Mouse (Mus musculus) heart, adult 18-20 months (tissue): Measurements from ENCODE around the gene Zc3h12c. TPM values are rescaled to one million over a fixed set of nuclear protein-coding genes. Genes with fewer than 3 reads are reported as not detected.

ENCODE experiments used
- DNase-seq, 2 experiments: peaks; one replicate each; pipeline ENCODE4 v3.0.0; 2021 to 2022; ENCODE audit warnings: mixed read lengths in 1 of 2
- long read RNA-seq, 2 experiments: library from polyadenylated mRNA; stranded (forward); transcript quantifications; one replicate each; pipeline ENCODE4 v2.0.0; 2021
- total RNA-seq, 2 experiments: library from RNA; stranded (reverse); gene quantifications; 2 replicates each; pipeline ENCODE4 v1.2.3; 2021

The Zc3h12c gene
- total RNA-seq, result 1 to 10 TPM; 7.7 to 8.4 TPM
- long read RNA-seq, experiment 1, result 0 reads
- long read RNA-seq, experiment 2, result 0 reads

- peak; percentile 76 to 79 for DNase-seq
Observed at GRCm38 (mm10) chr9:52167863-52168685, at the start of gene Zc3h12c. Gene Zc3h12c, minus strand, starts transcription at chr9:52168572.

GRCm38 (mm10) chr9:52217636-52218035 lies 49.3 kb upstream of the Zc3h12c start:
- no peak for DNase-seq

GRCm38 (mm10) chr9:52215291-52215690 lies 46.9 kb upstream of the Zc3h12c start:
- no peak for DNase-seq

- DNase-seq, result no peak
Observed at GRCm38 (mm10) chr9:52212416-52212815, 44.0 kb upstream of the Zc3h12c start.

GRCm38 (mm10) chr9:52208510-52209030 lies 40.2 kb upstream of the Zc3h12c start:
- no peak for DNase-seq

- no peak for DNase-seq
Observed at GRCm38 (mm10) chr9:52203189-52203588, 34.8 kb upstream of the Zc3h12c start.

- no peak for DNase-seq
Observed at GRCm38 (mm10) chr9:52200271-52200670, 31.9 kb upstream of the Zc3h12c start.

GRCm38 (mm10) chr9:52195853-52196252 lies 27.5 kb upstream of the Zc3h12c start:
- DNase-seq, result no peak

- no peak for DNase-seq
Observed at GRCm38 (mm10) chr9:52193851-52194250, 25.5 kb upstream of the Zc3h12c start.

- no peak for DNase-seq
Observed at GRCm38 (mm10) chr9:52190907-52191306, 22.5 kb upstream of the Zc3h12c start.

GRCm38 (mm10) chr9:52188106-52188505 lies 19.7 kb upstream of the Zc3h12c start:
- DNase-seq, result no peak

GRCm38 (mm10) chr9:52186296-52186941 lies 18.0 kb upstream of the Zc3h12c start:
- no peak for DNase-seq

- no peak for DNase-seq
Observed at GRCm38 (mm10) chr9:52181419-52181818, 13.0 kb upstream of the Zc3h12c start.

- DNase-seq, result no peak
Observed at GRCm38 (mm10) chr9:52180851-52181250, 12.5 kb upstream of the Zc3h12c start.

- no peak for DNase-seq
Observed at GRCm38 (mm10) chr9:52175257-52175859, 7.0 kb upstream of the Zc3h12c start.

GRCm38 (mm10) chr9:52174671-52175111 lies 6.3 kb upstream of the Zc3h12c start:
- no peak for DNase-seq

- no peak for DNase-seq
Observed at GRCm38 (mm10) chr9:52173937-52174336, 5.6 kb upstream of the Zc3h12c start.

GRCm38 (mm10) chr9:52172550-52172949 lies 4.2 kb upstream of the Zc3h12c start:
- DNase-seq, result peak; percentile 18 to 19

GRCm38 (mm10) chr9:52170671-52171070 lies 2.3 kb upstream of the Zc3h12c start:
- no peak for DNase-seq

GRCm38 (mm10) chr9:52170131-52170530 lies 1.8 kb upstream of the Zc3h12c start:
- DNase-seq, result peak; percentile 13

- DNase-seq, result peak; percentile 83 to 90
Observed at GRCm38 (mm10) chr9:52168686-52169270, 406 bp upstream of the Zc3h12c start.

GRCm38 (mm10) chr9:52167506-52167862 lies 888 bp downstream of the Zc3h12c start:
- no peak for DNase-seq
